Mouse (Mus musculus) mature B cell (primary cell): ENCODE measurements around the gene Fam81a.

Experiments used
- in situ Hi-C: fragments of 300-500 bp; cut with MboI; formaldehyde crosslinking; loops from 2 replicates; pipeline ENCODE4 v1.14.3; 2019

Gene Fam81a

GRCm38 (mm10) chr9:70142460-70142859 is at the start of gene Fam81a:
TSS of gene Fam81a (minus strand) at chr9:70142560.
- in situ Hi-C loops: no loop called here

- in situ Hi-C loops: no loop called here
Measured at GRCm38 (mm10) chr9:70182639-70183038, 40.3 kb upstream of the Fam81a start.

GRCm38 (mm10) chr9:70181719-70182118 is 39.4 kb upstream of the Fam81a start:
- in situ Hi-C loops: no loop called here

GRCm38 (mm10) chr9:70176291-70176690 is 33.9 kb upstream of the Fam81a start:
- in situ Hi-C loops: no loop called here

- in situ Hi-C loops: no loop called here
Measured at GRCm38 (mm10) chr9:70174896-70175295, 32.5 kb upstream of the Fam81a start.

GRCm38 (mm10) chr9:70174291-70174848 is 32.0 kb upstream of the Fam81a start:
- in situ Hi-C loops: no loop called here

GRCm38 (mm10) chr9:70168973-70169372 is 26.6 kb upstream of the Fam81a start:
- in situ Hi-C loops: no loop called here

GRCm38 (mm10) chr9:70160071-70160470 is 17.7 kb upstream of the Fam81a start:
- in situ Hi-C loops: no loop called here

GRCm38 (mm10) chr9:70147618-70148017 is 5.3 kb upstream of the Fam81a start:
- in situ Hi-C loops: no loop called here

- in situ Hi-C loops: no loop called here
Measured at GRCm38 (mm10) chr9:70145426-70145825, 3.1 kb upstream of the Fam81a start.

- in situ Hi-C loops: no loop called here
Measured at GRCm38 (mm10) chr9:70143326-70143725, 966 bp upstream of the Fam81a start.

GRCm38 (mm10) chr9:70141885-70142326 is 454 bp downstream of the Fam81a start:
- in situ Hi-C loops: no loop called here

- in situ Hi-C loops: no loop called here
Measured at GRCm38 (mm10) chr9:70140871-70141796, 1.2 kb downstream of the Fam81a start.

- in situ Hi-C loops: no loop called here
Measured at GRCm38 (mm10) chr9:70140340-70140739, 2.0 kb downstream of the Fam81a start.

GRCm38 (mm10) chr9:70139331-70139885 is 3.0 kb downstream of the Fam81a start:
- in situ Hi-C loops: no loop called here

GRCm38 (mm10) chr9:70138511-70138910 is 3.8 kb downstream of the Fam81a start:
- in situ Hi-C loops: no loop called here

GRCm38 (mm10) chr9:70137991-70138390 is 4.4 kb downstream of the Fam81a start:
- in situ Hi-C loops: no loop called here

- in situ Hi-C loops: no loop called here
Measured at GRCm38 (mm10) chr9:70135186-70135585, 7.2 kb downstream of the Fam81a start.

- in situ Hi-C loops: no loop called here
Measured at GRCm38 (mm10) chr9:70134716-70135115, 7.6 kb downstream of the Fam81a start.

- in situ Hi-C loops: no loop called here
Measured at GRCm38 (mm10) chr9:70134215-70134614, 8.1 kb downstream of the Fam81a start.

- in situ Hi-C loops: no loop called here
Measured at GRCm38 (mm10) chr9:70130786-70131185, 11.6 kb downstream of the Fam81a start.

GRCm38 (mm10) chr9:70111869-70112286 is 30.5 kb downstream of the Fam81a start:
- in situ Hi-C loops: no loop called here

- in situ Hi-C loops: no loop called here
Measured at GRCm38 (mm10) chr9:70110871-70111270, 31.5 kb downstream of the Fam81a start.
